Mouse (Mus musculus) midbrain, embryonic 16.5 days (tissue): ENCODE results near the gene Lrrc23. TPM values are rescaled to one million over a fixed set of nuclear protein-coding genes. Genes with fewer than 3 reads are reported as not detected.

Experiments used
- ATAC-seq: fragments of 200-750 bp; cut with Nextera tagmentation; 2 replicates; pipeline ENCODE4 v1.8.0; 2017; ENCODE audit warnings: moderate TSS enrichment
- H3K27ac ChIP-seq: fragments of 300-500 bp; sonication (generic); 2 replicates; pipeline ENCODE4 v1.5.1; 2014; ENCODE audit warnings: mild to moderate bottlenecking, low read length, mixed read lengths
- H3K27me3 ChIP-seq: fragments of 300-500 bp; sonication (generic); 2 replicates; pipeline ENCODE4 v1.6.1; 2014; ENCODE audit warnings: low read depth, low read length, mixed read lengths; ENCODE audit not compliant: control insufficient read depth, insufficient read depth
- H3K36me3 ChIP-seq: fragments of 300-500 bp; sonication (generic); 2 replicates; pipeline ENCODE4 v1.6.1; 2014; ENCODE audit warnings: mild to moderate bottlenecking, low read length, moderate library complexity, mixed read lengths; ENCODE audit not compliant: control insufficient read depth, insufficient read depth
- H3K4me1 ChIP-seq: fragments of 300-500 bp; sonication (generic); 2 replicates; pipeline ENCODE4 v1.6.1; 2014; ENCODE audit warnings: mild to moderate bottlenecking, low read length, mixed read lengths; ENCODE audit not compliant: control insufficient read depth, insufficient read depth
- H3K4me2 ChIP-seq: fragments of 300-500 bp; sonication (generic); 2 replicates; pipeline ENCODE4 v1.6.1; 2014; ENCODE audit warnings: mild to moderate bottlenecking, low read length, mixed read lengths
- H3K4me3 ChIP-seq: fragments of 300-500 bp; sonication (generic); 2 replicates; pipeline ENCODE4 v1.5.1; 2014; ENCODE audit warnings: low read depth, mild to moderate bottlenecking, low read length, moderate library complexity, mixed read lengths
- H3K9ac ChIP-seq: fragments of 300-500 bp; sonication (generic); 2 replicates; pipeline ENCODE4 v1.6.1; 2014; ENCODE audit warnings: low read depth, low read length, mixed read lengths
- H3K9me3 ChIP-seq: fragments of 300-500 bp; sonication (generic); replicated peaks from 2 replicates; pipeline ENCODE4 v1.6.1; 2014; ENCODE audit warnings: mild to moderate bottlenecking, low read length, mixed read lengths; ENCODE audit not compliant: control insufficient read depth, poor library complexity, severe bottlenecking
- WGBS: fragments of 180-500 bp; shearing (Covaris S2); extraction: QIAGEN DNeasy Blood & Tissue Kit; methylation state at CpG from one replicate; pipeline ENCODE4 v1.1.7; 2014; 5-methylcytosine and 5-hydroxymethylcytosine counted together
- polyA plus RNA-seq: library from polyadenylated mRNA; unstranded; fragments of >200 nt; fragmentation: Nextera tagmentation; extraction: Ambion mirVana; gene quantifications from 2 replicates; pipeline ENCODE4 v1.2.1, GENCODE M21; 2015

Gene Lrrc23
- 5.7 and 6.3 TPM in 2 replicates for polyA plus RNA-seq

DNA sequence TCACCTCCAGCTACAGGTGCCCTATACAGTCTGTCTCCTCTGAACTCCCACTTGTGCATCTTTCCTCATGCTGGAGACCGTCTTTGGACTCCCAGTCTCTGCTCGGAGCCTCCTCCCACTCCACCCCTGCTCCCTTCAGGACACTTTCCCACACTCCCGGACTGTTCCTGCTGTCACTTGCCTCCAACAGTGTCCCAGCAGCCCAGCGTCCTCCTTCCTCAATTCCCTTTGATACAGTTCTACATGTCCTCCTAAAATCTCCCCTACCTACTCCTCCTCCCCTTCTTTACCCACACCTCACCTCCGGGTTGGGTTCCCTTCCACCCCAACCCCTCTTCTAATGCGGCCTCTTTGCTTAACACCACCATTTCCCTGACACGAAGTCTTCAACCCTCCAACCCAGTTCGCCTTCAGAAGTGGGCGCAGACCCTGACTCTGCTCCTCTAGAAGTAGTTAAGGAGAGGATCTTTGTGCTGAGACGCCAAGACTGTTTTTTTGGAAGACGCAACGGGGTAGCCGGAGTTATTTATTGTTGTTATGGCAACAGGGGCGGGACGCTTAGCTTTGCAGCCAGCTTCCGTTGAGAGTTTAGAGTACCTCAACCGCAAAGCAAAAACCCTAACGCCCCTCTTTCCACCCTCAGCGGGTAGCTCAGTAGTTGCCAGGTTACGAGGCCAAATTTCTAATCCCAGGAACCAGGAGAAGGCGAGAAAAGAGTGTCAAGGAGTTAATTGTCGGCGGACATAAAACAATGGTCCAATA, at the start of gene Lrrc23:
Lrrc23 (minus strand) TSS at position 506 of the 762 bp plus-strand sequence.
- Histone ChIP-seq H3K4me3 (peak within 1 kb of the TSS; percentile 34), H3K4me2 (peak within 1 kb of the TSS; percentile 64), H3K27ac (no peak within 1 kb of the TSS), H3K9me3 (no peaks in the 10 kb centered on the region), H3K9ac (0 out of 2 replicates have a peak within 1 kb of the TSS, but pooled peaks have one; percentile 5), H3K4me1 (peaks cover 9% of the 10 kb centered on the region), H3K27me3 (no peaks in the 10 kb centered on the region), H3K36me3 (no peaks in the 10 kb centered on the region)
- peak; percentile 69 for ATAC-seq
- WGBS, result 2% methylated on average over 23 of the region's 23 CpGs

DNA sequence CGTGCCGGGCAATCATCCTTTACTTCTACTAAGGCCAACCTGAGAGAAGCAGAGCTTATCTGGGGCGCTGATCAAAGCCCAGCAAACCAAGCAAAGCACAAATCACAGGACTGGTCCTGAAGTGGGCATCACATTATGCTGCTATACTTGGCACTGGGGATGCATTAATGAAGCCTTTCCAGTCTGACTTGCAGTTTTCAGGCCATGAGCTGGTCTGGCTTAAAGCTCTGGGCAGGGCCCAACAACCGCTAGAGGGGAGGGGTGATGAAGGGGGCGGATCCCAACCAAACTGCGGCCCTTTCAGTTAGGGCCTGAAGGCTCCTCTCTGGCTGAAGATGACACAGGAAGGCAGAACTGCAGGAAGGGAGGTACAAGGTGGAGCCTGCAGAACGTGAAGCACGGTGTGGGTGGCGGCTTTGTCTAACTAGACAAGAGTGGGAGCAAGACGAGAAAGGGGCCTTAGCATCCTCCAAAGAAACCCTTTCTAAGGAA, 48.6 kb upstream of the Lrrc23 start:
- WGBS, result 20% methylated on average over 10 of the region's 10 CpGs
- peak overlapping the region; percentile 83 for H3K27ac ChIP-seq
- peaks cover 16% of the 10 kb centered on the region for H3K4me1 ChIP-seq
- no peaks in the 10 kb centered on the region for H3K9me3 ChIP-seq
- no peak for ATAC-seq
- peak overlapping the region; percentile 87 for H3K4me2 ChIP-seq
- no peaks in the 10 kb centered on the region for H3K27me3 ChIP-seq
- H3K4me3 ChIP-seq, result peak overlapping the region; percentile 48
- H3K9ac ChIP-seq, result peak overlapping the region; percentile 71
- peaks cover 28% of the 10 kb centered on the region for H3K36me3 ChIP-seq

DNA sequence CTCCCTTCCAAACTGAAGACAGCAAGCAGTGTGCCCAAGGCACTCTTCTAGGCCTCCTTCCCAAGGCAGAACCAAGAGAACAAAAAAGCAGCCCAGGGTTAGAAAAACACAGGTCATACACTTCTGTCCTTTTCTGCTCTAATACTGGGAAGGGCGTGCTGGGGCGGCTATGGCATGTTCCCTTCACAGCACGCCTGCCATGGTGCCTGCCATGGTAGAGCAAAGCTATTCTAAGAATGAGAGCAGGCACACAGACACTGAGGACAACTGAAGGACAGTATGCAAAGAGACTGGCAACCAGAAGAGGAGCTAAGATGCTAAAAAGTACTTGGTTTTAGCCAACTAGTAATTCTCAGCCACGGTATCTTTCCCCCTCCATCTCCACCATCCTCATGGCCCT, 42.5 kb upstream of the Lrrc23 start:
- peaks cover 79% of the 10 kb centered on the region for H3K36me3 ChIP-seq
- ATAC-seq, result no peak
- no peak overlapping the region for H3K4me2 ChIP-seq
- no peak overlapping the region for H3K4me3 ChIP-seq
- 91% methylated on average over 4 of the region's 4 CpGs for WGBS
- H3K9ac ChIP-seq, result no peak overlapping the region
- no peaks in the 10 kb centered on the region for H3K9me3 ChIP-seq
- no peaks in the 10 kb centered on the region; the same call in 1 of the 2 replicates for H3K4me1 ChIP-seq
- no peak overlapping the region for H3K27ac ChIP-seq
- no peaks in the 10 kb centered on the region for H3K27me3 ChIP-seq

DNA sequence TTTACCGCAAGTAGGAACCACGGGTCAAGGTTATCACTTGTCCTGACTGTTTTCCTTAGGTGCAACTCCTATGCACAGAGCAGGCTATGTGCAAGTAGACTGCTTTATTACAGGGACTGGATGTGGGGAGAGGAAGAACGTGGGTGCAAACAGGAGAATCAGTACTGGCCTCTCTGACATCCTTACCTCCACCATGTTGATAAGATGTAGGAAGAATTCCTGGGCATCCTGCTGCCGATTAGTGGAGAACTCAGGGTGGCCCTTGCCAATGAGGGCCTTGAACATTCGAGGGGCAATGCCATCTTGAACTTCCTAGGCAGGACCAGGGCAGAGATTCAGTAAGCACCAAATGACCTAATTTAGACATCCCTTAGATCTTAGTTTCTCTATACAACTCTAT, 41.4 kb upstream of the Lrrc23 start:
- WGBS, result 92% methylated on average over 5 of the region's 5 CpGs
- Histone ChIP-seq H3K4me3 (no peak overlapping the region), H3K27me3 (no peaks in the 10 kb centered on the region), H3K27ac (no peak overlapping the region), H3K4me1 (no peaks in the 10 kb centered on the region), H3K9ac (no peak overlapping the region), H3K36me3 (peaks cover 79% of the 10 kb centered on the region), H3K4me2 (no peak overlapping the region), H3K9me3 (no peaks in the 10 kb centered on the region)
- ATAC-seq, result no peak

DNA sequence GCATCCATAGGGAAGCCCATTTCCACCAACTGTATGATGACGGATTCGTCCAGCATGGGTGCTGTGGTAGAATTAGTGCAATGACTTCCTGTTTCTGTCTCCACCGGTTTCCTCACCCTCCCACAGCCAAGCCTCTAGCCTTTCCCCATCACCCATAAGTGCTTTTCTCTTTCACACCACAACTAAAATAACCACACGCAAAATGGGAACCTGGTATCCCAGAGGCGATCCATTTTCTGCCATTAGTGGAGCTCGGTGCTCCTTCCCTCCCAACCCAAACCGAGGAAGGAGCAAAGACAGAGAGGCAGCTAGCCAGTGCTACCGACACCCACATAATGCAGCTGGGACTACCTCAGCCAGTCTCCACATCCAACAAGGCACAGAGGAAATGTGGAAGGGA, 38.4 kb upstream of the Lrrc23 start:
- Histone ChIP-seq H3K4me1 (peaks cover 8% of the 10 kb centered on the region; the same call in 1 of the 2 replicates), H3K36me3 (peaks cover 53% of the 10 kb centered on the region), H3K9me3 (no peaks in the 10 kb centered on the region), H3K9ac (no peak overlapping the region), H3K27ac (no peak overlapping the region), H3K4me2 (no peak overlapping the region), H3K4me3 (no peak overlapping the region), H3K27me3 (no peaks in the 10 kb centered on the region)
- no peak for ATAC-seq
- 97% methylated on average over 8 of the region's 8 CpGs for WGBS

DNA sequence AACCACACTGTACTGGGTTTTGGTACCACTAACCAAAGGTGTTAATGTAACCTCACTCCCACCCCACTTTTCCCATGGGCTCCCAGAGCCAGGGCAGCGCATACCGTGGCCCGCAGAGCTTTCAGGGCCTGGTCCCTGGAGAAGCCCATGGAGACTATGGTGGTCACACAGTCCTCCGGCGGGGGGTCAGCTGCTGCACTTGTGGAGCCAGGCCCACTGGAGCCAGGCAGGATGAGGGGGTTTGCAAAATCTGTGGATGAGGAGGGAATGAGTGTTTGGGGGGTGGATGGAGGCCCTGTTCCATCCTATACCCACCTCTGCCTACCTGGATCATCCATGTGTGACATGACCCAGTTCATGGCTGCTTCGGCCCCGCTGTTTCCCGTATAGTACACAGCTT, 38.0 kb upstream of the Lrrc23 start:
- Histone ChIP-seq H3K27ac (no peak overlapping the region), H3K4me1 (peaks cover 10% of the 10 kb centered on the region), H3K9me3 (no peaks in the 10 kb centered on the region), H3K9ac (no peak overlapping the region), H3K27me3 (no peaks in the 10 kb centered on the region), H3K36me3 (peaks cover 49% of the 10 kb centered on the region), H3K4me2 (no peak overlapping the region), H3K4me3 (no peak overlapping the region)
- no peak for ATAC-seq
- 94% methylated on average over 8 of the region's 8 CpGs for WGBS

DNA sequence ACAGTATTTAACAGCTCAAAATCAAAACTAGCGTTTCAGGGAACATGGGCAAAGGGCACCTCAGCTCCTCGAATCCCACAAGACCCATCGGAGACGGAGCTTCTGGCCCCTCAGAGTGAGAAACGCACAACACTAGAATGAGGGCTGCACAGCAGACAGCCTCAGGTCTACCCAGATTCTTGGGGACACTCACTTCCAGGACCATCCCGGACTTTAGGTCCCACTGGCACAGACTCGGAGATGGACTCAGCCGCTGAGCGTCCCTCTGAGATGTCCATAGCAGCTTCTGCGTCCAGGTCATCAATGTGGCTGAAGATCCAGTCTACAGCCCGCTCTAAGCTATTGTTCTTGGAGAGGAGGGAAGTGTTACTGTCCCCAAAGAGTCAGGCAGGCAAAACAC, 37.6 kb upstream of the Lrrc23 start:
- Histone ChIP-seq H3K27ac (no peak overlapping the region), H3K27me3 (no peaks in the 10 kb centered on the region), H3K9ac (no peak overlapping the region), H3K4me3 (no peak overlapping the region), H3K4me1 (peaks cover 14% of the 10 kb centered on the region), H3K4me2 (no peak overlapping the region), H3K9me3 (no peaks in the 10 kb centered on the region), H3K36me3 (peaks cover 45% of the 10 kb centered on the region)
- WGBS, result 95% methylated on average over 11 of the region's 11 CpGs
- no peak for ATAC-seq

DNA sequence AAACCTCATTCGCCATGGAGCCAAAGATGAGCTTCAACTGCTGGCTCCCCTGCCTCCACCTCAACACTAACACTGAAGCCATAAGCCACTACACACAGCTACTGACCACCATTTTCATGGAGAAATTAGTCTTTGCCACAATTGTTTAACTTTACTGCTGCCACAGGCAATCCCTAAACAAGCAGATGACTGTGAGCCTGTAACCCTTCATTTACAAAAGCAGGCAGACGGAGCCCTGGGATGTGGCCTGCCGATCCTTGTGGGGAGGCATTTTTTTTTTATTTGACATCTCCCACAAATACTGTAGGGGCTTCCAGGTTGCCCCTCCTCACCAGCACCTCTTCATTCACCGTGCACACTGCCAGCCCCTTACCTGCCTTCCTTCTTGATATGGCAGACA, 37.1 kb upstream of the Lrrc23 start:
- peaks cover 17% of the 10 kb centered on the region for H3K4me1 ChIP-seq
- H3K36me3 ChIP-seq, result peaks cover 44% of the 10 kb centered on the region
- H3K9ac ChIP-seq, result no peak overlapping the region
- H3K4me3 ChIP-seq, result no peak overlapping the region
- no peaks in the 10 kb centered on the region for H3K9me3 ChIP-seq
- ATAC-seq, result no peak
- no peak overlapping the region for H3K27ac ChIP-seq
- no peak overlapping the region for H3K4me2 ChIP-seq
- no peaks in the 10 kb centered on the region for H3K27me3 ChIP-seq
- WGBS, result 93% methylated on average over 4 of the region's 4 CpGs
